Mouse (Mus musculus) CD4-positive, CD25-positive, alpha-beta regulatory T cell (primary cell): ENCODE results near the gene Chac2. TPM values are rescaled to one million over a fixed set of nuclear protein-coding genes. Genes with fewer than 3 reads are reported as not detected.

Source experiments
- polyA plus RNA-seq: library from polyadenylated mRNA; unstranded; fragments of 100-300 nt; shearing (Covaris generic); gene quantifications from one replicate; pipeline ENCODE4 v1.2.1, GENCODE M21; 2017

Chac2 gene
- 7.5 TPM for polyA plus RNA-seq

GRCm38 (mm10) chr11:30985877-30986624, at the start of gene Chac2:
Gene Chac2 (minus strand): TSS chr11:30986350.

GRCm38 (mm10) chr11:30954279-30954725, 31.8 kb downstream of the Chac2 start, which contains the start of gene Erlec1:
Gene Erlec1 (minus strand): TSS chr11:30954335.

Other genes with a start within 250 kb of the Chac2 start
- gene Psme4, start 214.6 kb downstream of the Chac2 start, polyA plus RNA-seq, result 18.2 TPM
- not detected for gene Gpr75, start 101.0 kb downstream of the Chac2 start, polyA plus RNA-seq
- gene Asb3, start 100.9 kb downstream of the Chac2 start, polyA plus RNA-seq, result 49.1 TPM
- 7.2 TPM for gene Erlec1, start 32.0 kb downstream of the Chac2 start, polyA plus RNA-seq
- not detected for gene Gm17332, start 196.1 kb upstream of the Chac2 start, polyA plus RNA-seq